Mouse (Mus musculus): ENCODE measurements around the gene Lars2. TPM values are rescaled to one million over a fixed set of nuclear protein-coding genes. Genes with fewer than 3 reads are reported as not detected.

Gene Lars2
- total and polyA plus RNA-seq, 3 experiments, result 634 to 10,095 (median 684) TPM

GRCm38 (mm10) chr9:123382399-123382798, 15.7 kb downstream of the Lars2 start:
- H3K27ac ChIP-seq (ENCODE audit: control insufficient read depth, low read depth, low read length), result no peak overlapping the region
- H3K4me1 ChIP-seq (ENCODE audit: control insufficient read depth in 1 of 2, insufficient read depth in 2 of 2, low read length in 2 of 2), result peaks cover 10 to 17% of the 10 kb centered on the region in 2 experiments
- no peaks in the 10 kb centered on the region for H3K27me3 ChIP-seq (ENCODE audit: control insufficient read depth in 1 of 2, insufficient read depth in 2 of 2, low read length in 2 of 2)
- no peak for DNase-seq (ENCODE audit: low read depth, low spot score)
- H3K4me3 ChIP-seq (ENCODE audit: control insufficient read depth in 1 of 2, insufficient read depth in 1 of 2, low read depth in 2 of 2, low read length in 2 of 2), result no peak overlapping the region
- no peaks in the 10 kb centered on the region for H3K79me2 ChIP-seq (ENCODE audit: control insufficient read depth, insufficient read depth, low read length, poor library complexity)
- no peaks in the 10 kb centered on the region for H3K9me3 ChIP-seq (replicated peaks; ENCODE audit: insufficient read depth, low read length)
- H3K36me3 ChIP-seq (ENCODE audit: control insufficient read depth in 1 of 2, insufficient read depth in 2 of 2, low read length in 2 of 2), result peaks cover 0 to 17% of the 10 kb centered on the region in 2 experiments; a peak in 2 of 4 replicates
- TF ChIP-seq ZC3H11A (IDR thresholded peaks at IDR 0.05; ENCODE audit: low read depth, low read length) (no peak), POLR2AphosphoS5 (IDR thresholded peaks at IDR 0.05; ENCODE audit: borderline replicate concordance, low read depth, low read length) (no peak), MYB (IDR thresholded peaks at IDR 0.05; ENCODE audit: low read depth, low read length) (no peak), POLR2A (IDR thresholded peaks at IDR 0.05; ENCODE audit: control insufficient read depth in 1 of 2, insufficient read depth in 1 of 2, low read depth in 1 of 2, low read length in 2 of 2, poor library complexity in 1 of 2) (no peak), GATA1 (IDR thresholded peaks at IDR 0.05; ENCODE audit: low read depth, low read length) (no peak), CHD1 (IDR thresholded peaks at IDR 0.05; ENCODE audit: low read depth, low read length) (no peak), POLR2AphosphoS2 (IDR thresholded peaks at IDR 0.05; ENCODE audit: low read length) (no peak), USF2 (IDR thresholded peaks at IDR 0.05; ENCODE audit: borderline replicate concordance in 1 of 2, insufficient read depth in 1 of 2, low read depth in 1 of 2, low read length in 2 of 2) (no peak), ZKSCAN1 (IDR thresholded peaks at IDR 0.05; ENCODE audit: low read depth, low read length) (no peak)
- H3K9ac ChIP-seq (ENCODE audit: control insufficient read depth, low read depth, low read length, poor library complexity, severe bottlenecking), result no peak overlapping the region

GRCm38 (mm10) chr9:123384696-123385095, 18.0 kb downstream of the Lars2 start:
- H3K9me3 ChIP-seq (replicated peaks; ENCODE audit: insufficient read depth, low read length), result no peaks in the 10 kb centered on the region
- H3K4me1 ChIP-seq (ENCODE audit: control insufficient read depth in 1 of 2, insufficient read depth in 2 of 2, low read length in 2 of 2), result peaks cover 25 to 30% of the 10 kb centered on the region in 2 experiments
- H3K9ac ChIP-seq (ENCODE audit: control insufficient read depth, low read depth, low read length, poor library complexity, severe bottlenecking), result no peak overlapping the region
- H3K27me3 ChIP-seq (ENCODE audit: control insufficient read depth in 1 of 2, insufficient read depth in 2 of 2, low read length in 2 of 2), result no peaks in the 10 kb centered on the region
- H3K79me2 ChIP-seq (ENCODE audit: control insufficient read depth, insufficient read depth, low read length, poor library complexity), result no peaks in the 10 kb centered on the region; the same call in 1 of the 2 replicates
- H3K36me3 ChIP-seq (ENCODE audit: control insufficient read depth in 1 of 2, insufficient read depth in 2 of 2, low read length in 2 of 2), result peaks cover 0 to 31% of the 10 kb centered on the region in 2 experiments; a peak in 2 of 4 replicates
- TF ChIP-seq E2F4 (IDR thresholded peaks at IDR 0.05; ENCODE audit: borderline replicate concordance, low read depth, low read length) (no peak), NRF1 (IDR thresholded peaks at IDR 0.05; ENCODE audit: insufficient read depth, low read depth, low read length, poor library complexity, severe bottlenecking) (no peak), CTCF (IDR thresholded peaks at IDR 0.05 in 2 of 3, conservative IDR thresholded peaks at IDR 0.05 in 1 of 3; ENCODE audit: control insufficient read depth in 1 of 3, insufficient read depth in 1 of 3, low read depth in 2 of 3, low read length in 3 of 3, poor library complexity in 1 of 3, severe bottlenecking in 1 of 3) (no peak), MAZ (IDR thresholded peaks at IDR 0.05; ENCODE audit: low read depth, low read length) (no peak), CHD1 (IDR thresholded peaks at IDR 0.05; ENCODE audit: low read depth, low read length) (no peak), RCOR1 (IDR thresholded peaks at IDR 0.05; ENCODE audit: low read depth, low read length) (no peak), MAX (IDR thresholded peaks at IDR 0.05; ENCODE audit: low read length) (no peak), MYC (IDR thresholded peaks at IDR 0.05; ENCODE audit: low read depth, low read length) (no peak), MAFK (IDR thresholded peaks at IDR 0.05; ENCODE audit: borderline replicate concordance, low read depth, low read length) (no peak), ZKSCAN1 (IDR thresholded peaks at IDR 0.05; ENCODE audit: low read depth, low read length) (no peak), UBTF (IDR thresholded peaks at IDR 0.05; ENCODE audit: borderline replicate concordance, insufficient read depth, low read depth, low read length) (no peak), ZMIZ1 (IDR thresholded peaks at IDR 0.05; ENCODE audit: low read depth, low read length) (no peak), CHD2 (IDR thresholded peaks at IDR 0.05; ENCODE audit: low read length) (no peak), POLR2AphosphoS2 (IDR thresholded peaks at IDR 0.05; ENCODE audit: low read length) (no peak), USF2 (IDR thresholded peaks at IDR 0.05; ENCODE audit: borderline replicate concordance in 1 of 2, insufficient read depth in 1 of 2, low read depth in 1 of 2, low read length in 2 of 2) (no peak), HCFC1 (IDR thresholded peaks at IDR 0.05; ENCODE audit: low read depth, low read length) (no peak), EP300 (IDR thresholded peaks at IDR 0.05; ENCODE audit: low read depth in 1 of 2, low read length in 2 of 2) (no peak), GABPA (IDR thresholded peaks at IDR 0.05; ENCODE audit: low read depth, low read length) (no peak), MXI1 (IDR thresholded peaks at IDR 0.05; ENCODE audit: low read depth, low read length) (no peak), MYB (IDR thresholded peaks at IDR 0.05; ENCODE audit: low read depth, low read length) (no peak)
- DNase-seq (ENCODE audit: low read depth, low spot score), result no peak
- H3K27ac ChIP-seq (ENCODE audit: control insufficient read depth, low read depth, low read length), result no peak overlapping the region
- H3K4me3 ChIP-seq (ENCODE audit: control insufficient read depth in 1 of 2, insufficient read depth in 1 of 2, low read depth in 2 of 2, low read length in 2 of 2), result no peak overlapping the region
